Mouse (Mus musculus) ZHBTc4 (cell line): ENCODE measurements at regions not wholly inside any gene's neighbourhood (a gene's known extent, or its start where the extent isn't known, plus 50 kb on each side); places are given as distances from the start of the nearest gene placed in this dataset.
"Not testable (repeated sequence)": the region's sequence is repeated elsewhere in the genome, so short reads cannot be mapped to it uniquely, and the experiment has no call there.

Source experiments
- DNase-seq: peaks from one replicate; pipeline ENCODE4 v3.0.0-alpha.2; 2011; ENCODE audit warnings: low read depth, low spot score

DNA sequence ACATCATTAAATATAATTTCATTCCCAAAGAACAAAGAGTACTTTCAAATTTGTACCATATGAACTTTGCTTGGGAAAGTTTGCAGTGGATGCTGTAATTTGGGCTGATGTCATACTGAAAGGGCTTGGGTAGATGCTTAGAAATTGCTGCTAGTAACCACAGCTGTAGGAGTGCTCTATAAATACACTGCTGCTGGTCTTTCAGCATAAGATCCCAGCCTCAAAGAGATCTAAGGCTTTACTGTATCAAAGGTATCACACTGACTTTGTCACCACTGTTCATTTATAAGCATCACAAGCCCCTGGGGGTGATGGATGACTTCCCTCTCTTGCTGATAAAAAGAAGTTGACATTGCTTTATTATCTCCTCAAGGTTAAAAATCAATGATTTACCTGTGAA lies 497.2 kb downstream of the Pla2g4a start:
- DNase-seq, result no peak

DNA sequence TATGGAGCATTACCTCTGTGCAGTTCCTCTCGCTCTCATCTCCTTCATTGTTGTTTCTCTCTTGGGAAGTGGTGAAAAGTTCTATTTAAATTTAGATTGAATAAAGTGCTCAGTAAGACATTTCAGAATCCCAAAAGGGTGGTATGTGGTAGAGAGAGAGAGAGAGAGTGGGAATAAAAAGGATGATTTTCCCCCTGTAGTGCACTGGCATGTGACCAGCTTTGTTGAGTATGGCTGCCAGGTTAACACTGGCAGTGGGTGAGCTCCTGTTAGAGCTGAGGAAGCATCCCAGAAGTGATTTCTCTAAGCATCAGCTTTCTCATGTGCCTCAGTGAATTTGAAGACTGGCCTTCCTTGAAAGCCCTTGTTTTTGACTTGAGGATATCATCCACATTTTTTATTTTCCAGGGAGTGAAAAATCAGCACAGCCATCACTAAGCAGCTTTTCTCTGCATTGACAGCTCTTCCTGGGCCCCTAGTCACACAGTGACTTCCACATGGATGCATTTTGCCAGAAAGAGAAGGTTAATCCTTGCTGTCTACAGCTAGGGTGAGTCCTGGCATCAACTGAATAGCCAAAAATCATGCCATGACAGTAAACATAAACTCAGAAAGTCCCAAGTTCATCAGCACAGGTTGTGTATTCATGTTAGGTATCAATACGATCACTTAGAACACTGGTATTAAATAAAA lies 511.1 kb downstream of the Pla2g4a start:
- no peak for DNase-seq

DNA sequence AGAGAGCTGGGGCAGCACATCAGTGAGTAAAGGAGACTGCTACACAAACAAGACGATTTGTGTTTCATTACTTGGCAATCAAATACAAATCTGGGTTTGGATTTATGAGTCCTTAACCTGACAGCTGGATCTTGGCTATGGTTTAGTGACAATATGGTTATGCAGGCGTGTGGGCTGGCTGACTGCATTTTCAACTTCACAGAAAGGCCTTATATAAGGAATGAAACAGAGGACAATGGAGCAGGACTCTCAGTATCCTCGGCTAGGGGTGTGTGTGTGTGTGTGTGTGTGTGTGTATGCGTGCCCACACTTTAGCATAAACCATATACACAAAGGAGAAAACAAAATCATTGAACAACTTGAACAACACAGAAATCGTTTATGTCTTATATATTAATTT lies 512.6 kb downstream of the Pla2g4a start:
- no peak for DNase-seq

DNA sequence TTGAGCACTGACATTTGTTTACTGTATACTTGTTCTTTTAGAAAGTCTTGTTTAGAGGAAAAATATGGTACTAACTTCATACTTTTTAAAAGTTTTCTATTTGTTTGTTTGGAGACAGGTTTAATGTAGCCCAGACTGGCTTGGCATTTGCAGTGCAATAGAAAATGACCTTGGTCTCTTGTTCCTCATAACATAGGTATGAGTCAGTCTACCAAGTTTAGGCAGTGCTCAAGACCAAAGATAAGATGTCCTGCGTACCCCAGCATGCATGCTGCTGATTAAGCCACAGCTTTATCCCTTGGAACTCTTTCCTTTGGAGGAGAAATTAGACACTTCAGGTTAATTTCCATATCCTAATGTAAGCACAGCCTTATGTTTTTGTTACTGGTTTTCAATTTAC lies 550.1 kb downstream of the Pla2g4a start:
- no peak for DNase-seq

DNA sequence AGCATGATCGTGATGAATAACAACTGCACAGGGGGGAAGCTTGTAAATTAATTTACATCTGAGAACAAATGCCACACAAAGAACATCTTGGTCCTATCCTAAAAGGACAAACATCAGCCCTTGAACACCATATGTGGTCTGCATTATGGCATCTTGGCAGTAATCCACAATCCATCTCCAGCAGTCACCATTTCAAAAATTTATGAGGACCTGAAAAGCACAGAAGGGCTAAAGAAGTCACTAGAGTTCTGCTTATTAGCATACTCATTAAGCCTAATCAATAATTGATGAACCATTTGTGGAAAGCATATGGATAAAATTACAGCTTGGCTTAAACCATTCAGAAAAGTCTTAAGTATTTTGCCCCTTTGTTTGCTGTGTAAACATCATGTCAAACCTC lies 555.7 kb downstream of the Pla2g4a start:
- no peak for DNase-seq

DNA sequence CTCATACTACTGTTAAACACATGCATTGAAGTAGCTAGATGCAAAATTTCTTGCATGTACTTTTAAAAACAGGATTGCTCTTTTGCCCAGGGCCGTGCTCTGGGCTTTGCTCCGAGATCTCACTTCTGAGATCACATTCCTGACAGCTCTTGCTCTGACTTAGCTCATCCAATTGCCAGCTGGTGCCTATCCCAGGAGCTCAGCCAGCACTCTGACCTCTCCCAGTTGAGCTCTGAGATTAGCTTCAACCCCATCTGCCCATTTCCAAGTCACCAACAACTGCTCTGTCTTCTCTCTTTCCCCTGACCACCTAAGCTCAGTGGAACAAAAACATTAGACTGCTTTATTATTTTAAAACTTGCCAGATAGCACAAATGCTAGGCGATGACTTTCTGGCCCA lies 572.4 kb downstream of the Pla2g4a start:
- no peak for DNase-seq

DNA sequence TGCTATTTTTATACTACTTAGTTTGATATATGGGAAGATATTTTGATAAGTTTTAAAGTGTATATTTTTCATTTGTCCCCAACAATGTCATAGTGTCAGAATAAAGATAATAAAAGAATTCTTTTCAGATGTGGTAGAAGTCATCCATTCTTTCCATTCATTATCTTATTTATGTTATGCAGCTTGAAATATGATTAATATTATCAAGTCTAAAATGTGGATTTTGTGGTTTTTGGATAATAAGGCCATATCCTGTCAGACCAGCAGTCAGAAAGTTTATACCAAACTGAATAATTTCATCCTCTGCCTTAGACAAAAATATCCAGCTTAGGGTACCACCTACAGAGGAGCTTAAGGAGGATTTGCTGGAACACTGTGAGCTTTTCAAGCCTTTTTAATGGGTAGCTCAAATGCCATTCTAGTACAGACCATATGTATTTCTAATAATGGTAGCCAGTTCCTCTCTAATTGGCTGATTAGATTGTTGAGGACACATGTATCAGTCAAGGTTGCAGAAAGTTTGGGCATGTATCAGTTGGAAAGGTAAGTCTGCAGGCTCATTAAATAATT lies 609.7 kb downstream of the Pla2g4a start:
- no peak for DNase-seq

DNA sequence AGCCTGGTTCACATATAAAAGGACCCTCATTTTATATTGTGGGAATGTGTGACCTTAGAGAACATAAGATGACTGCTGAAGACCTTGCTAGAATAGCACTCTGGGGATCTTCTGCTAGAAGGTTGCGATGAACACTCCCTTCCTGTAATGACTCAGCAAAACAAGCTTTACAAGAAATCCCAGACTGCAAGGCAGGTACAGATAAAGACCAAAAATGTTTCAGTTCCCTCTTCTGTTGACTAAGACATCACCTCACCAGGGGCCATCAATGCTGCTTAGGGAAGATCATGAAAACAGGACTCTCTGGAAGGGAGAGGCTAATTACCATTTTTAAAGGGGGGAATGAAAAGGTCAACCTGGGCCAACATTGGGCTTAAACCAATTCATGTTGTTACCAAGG lies 613.7 kb downstream of the Pla2g4a start:
- no peak for DNase-seq

DNA sequence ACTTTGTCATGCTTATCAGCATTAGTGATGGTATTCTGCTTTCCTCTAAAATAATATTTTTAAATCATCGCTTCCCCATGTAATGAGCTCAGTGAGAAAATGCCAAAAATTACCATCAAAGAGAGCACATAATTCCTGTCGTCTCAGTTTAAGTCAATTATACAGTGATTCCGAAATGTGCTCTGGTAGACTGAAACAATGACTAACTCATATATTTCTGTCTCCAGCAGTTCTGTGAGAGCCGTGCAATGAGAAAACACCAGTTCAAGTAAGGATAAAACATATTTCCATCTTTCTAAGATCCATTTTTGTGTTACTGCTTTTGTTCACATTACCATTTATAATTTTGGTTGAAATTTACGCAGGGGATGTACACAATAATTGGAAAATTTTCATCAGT lies 622.9 kb downstream of the Pla2g4a start:
- no peak for DNase-seq

DNA sequence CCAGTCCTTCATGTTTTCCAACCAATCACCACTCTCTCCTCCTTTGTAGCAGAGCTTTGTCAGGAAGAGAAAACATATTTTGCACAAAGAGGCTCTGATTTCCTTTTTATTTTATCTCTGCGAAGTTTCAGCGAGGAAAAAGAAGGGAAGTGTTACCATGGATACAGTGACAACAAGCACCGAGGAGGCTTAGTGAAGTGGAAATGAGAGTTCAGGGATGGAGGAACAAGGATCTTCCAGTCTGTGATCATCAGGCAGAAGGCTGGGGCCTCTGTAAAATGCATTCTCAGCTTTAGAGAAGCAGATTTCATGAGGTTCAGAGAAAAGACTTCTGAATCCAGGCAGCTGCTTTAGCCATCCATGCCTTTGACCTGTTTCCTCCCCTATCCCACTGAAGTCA lies 628.9 kb downstream of the Pla2g4a start:
- DNase-seq, result no peak

DNA sequence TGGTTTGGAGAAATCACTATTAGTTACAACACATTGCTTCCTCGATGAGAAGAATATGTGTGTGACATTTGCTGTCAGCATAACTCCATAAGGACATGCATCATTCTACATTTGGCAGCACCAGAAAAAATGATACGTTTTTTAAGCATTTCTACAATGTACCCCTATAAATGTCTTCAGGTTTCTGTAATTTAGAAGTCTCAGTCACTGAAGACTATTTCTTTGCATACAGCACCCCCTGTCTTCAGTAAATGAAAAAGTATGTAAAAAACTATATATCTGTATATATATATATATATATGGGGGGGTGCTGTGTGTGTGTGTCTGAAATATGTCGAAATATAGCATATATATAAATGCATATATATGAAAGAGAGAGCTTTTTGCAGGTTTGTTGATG lies 633.9 kb downstream of the Pla2g4a start:
- no peak for DNase-seq

DNA sequence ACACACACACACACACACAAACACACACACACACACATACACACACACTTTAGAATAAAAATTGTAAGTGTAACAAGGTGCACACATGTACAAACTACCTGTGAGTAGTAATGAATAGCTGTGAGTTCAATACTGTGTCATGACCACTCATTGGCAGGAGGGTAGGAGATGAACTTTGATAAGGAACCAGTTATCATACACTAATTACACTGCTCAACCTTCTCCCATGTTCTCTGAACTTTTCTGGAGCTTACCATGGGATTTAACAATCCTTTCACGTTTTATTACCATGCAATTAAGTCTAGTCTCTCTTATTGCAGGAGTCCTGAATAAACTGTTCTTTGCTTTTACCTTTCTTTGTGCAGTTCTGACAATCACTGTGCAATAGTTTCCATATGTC lies 638.0 kb downstream of the Pla2g4a start:
- DNase-seq, result no peak

DNA sequence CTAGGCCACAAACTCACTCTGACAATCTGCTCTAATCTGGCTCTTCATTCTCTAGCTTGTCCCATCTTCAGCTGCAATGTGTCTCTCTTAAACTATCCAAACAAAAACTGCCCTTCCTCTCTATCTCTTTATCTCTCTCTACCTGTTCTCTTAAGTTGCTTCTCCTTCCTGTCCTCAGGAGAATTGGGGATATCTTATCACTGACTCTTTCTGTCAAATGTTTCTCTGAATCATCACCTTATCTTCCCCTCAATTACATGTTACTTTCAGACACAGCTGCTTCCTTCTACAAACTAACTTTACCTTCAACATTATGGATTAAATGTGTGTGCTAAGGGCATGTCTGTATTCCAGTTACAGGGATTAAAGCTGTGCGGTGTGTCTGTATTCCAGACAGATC lies 671.4 kb downstream of the Pla2g4a start:
- no peak for DNase-seq

DNA sequence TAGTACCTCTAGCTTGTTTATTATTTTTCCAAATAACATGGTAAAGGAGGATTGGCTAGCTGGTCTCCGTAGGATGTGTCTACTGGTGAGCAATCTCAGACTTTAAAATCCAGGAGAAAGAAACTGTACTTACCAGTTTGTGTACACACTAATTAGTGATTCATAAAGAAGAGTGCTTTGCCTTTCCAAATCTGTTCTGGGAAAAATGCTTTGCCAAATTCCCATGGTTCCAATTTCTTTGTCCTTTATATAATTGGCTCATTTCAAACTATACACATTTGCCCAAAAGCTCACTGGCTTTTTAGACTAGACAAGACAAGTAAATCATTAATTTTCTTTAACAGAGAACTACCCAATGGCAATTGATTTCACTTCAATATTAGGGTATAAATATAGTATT lies 686.2 kb downstream of the Pla2g4a start:
- DNase-seq, result no peak

DNA sequence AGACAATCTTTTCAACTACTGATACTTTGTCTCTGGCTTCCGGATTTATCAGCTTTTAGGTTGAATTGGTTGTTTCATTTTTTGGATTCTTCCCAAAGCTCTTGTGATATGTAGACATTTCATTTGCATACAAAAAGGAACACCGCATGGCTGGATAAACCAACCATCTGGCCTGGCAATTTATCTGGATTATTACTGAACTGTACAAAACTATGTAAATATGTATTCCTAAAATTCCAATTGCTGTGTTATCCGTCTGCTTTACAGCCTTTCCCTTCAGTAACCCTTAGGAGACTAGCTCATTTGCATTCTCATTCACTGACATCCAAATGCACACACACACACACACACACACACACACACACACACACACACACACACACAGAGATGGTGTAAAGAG lies 704.2 kb downstream of the Pla2g4a start:
- DNase-seq, result no peak

DNA sequence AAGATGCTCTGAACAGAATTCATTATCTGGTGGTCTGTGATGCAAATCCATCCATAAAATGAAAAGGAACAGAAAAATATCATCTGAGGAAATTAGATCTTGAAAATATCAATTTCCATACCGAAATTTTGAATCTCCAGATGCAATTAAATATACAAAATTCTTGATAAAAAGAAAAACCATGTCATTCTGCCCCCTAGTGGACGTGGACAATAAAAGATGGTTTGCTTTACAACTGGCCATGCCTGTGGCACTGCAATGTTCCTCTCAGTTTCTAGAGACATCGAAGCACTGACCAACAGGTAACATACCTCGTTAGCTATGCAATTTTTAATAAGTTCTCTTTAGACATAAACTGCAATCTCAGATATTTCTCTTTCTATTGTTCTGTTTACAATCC lies 706.9 kb downstream of the Pla2g4a start:
- peak; percentile 26 for DNase-seq

DNA sequence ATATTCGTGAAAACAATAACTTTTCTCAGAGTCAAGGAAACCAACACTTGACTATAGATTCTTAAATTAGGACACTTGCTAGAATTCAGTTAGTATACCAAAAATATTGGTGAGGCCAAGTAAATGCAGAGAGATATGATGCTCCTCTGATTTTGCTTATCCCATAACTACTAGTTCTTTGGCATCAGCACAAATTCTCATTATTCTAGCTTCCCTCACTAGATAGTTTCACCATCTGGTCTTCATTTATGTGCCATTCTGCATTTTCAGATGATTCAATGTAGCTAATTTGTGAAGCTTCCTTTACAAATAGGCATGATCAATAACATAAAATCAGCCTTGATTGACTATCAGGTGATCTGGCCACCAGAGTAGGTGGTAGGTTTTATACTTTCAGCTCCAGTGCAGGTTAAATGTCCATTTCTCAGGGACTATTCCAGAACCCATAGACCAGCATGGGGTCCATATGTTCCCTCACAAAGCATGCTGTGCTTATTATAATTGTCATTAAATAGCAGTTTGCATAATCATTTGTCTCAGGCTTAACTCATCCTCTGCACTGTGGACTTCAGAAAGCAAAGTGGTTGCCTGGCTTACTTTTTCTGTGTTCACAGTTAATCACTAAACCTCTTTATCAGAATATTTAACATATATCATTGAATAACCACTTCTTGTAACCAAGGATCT lies 722.6 kb downstream of the Pla2g4a start:
- no peak for DNase-seq

DNA sequence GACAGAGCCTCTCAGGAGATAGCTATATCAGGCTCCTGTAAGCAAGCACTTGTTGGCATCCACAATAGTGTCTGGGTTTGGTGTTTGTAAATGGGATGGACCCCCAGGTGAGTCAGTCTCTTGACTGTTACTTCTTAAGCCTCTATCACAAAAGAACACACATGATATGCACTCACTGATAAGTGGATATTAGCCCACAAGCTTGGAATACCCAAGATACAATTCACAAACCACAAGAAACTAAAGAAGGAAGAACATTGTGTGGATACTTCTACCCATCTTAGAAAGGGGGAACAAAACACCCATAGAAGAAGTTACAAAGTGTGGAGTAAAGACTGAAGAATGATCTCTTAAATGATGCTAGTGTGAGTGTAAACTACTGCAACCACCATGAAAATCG lies 733.9 kb downstream of the Pla2g4a start:
- not testable (repeated sequence) for DNase-seq

DNA sequence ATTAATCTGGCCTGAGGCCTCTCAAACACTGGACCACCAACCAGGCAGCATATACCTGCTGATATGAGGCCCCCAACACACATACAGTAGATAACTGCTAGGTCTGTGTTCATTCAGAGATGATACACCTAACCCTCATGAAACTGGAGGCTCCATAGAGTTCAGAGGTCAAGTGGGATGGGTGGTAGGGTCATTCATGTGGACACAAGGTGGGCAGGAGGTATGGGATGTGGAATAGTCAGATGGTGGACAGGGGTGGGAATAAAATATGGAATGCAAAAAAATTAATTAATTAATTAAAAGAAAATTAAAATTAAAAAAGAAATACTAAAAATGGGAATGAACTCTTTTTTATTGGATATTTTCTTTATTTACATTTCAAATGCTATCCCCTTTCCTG lies 734.7 kb downstream of the Pla2g4a start:
- DNase-seq, result no peak

DNA sequence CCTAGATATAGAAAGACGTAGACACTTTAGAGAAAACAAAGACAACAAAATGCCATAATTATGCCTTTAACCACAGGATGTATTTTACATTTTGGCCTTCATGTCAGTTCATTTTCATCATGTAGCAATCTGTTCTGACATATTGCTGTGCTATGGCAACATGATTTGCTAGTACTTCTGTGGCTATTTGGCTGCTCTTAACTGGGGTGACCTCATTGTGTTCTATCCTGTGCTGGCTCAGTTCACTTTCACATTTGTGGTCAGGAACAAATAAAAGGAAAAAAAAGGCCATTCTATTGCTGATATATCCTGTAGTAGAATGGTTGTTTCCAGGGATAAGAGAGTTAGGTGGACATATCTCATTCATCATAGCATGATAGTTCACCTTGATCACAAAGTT lies 758.5 kb downstream of the Pla2g4a start:
- no peak for DNase-seq

DNA sequence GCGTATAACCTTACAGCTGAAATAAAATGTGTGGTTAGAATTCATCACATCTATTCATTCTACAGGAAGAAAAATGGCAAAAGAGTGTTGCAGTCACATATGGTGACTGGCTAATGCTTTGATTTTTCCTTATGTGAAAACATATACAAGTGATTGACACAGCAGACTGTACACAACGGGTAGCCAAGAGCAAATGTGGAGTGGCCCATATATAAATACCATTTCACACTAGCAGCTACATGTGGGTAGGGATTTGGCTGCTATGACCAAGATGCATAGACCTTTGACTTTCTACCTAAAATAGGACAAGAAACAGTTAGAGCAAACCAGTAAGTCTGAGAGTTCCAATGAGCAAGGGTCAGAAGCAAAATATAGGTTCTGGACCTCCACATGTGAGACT lies 761.8 kb downstream of the Pla2g4a start:
- DNase-seq, result no peak

DNA sequence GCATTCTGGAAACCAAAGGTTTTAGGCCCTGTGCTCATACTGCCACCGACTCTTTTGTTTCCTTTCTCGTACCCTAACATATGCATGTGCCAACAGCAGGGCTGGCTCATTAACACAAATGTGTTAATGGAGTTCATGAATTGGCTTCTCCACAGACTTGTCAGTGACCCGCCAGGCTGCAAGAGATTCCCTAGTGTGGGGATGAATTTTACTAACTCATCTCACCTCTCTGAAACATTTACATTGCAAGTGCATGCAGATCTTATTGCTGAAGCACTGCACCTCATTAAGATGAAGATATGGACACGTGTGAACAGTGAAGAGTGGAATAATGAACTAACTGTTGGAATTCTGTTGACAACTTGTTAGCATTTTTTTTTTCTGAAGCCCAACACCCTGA lies 762.2 kb downstream of the Pla2g4a start:
- no peak for DNase-seq
